Mouse (Mus musculus) T-cell, adult 2 months (primary cell): Measurements from ENCODE around the gene Fmo5.

Source experiments
- DNase-seq: peaks from one replicate; pipeline ENCODE4 v3.0.0; 2022; ENCODE audit warnings: low spot score

Gene Fmo5

GRCm38 (mm10) chr3:97628391-97629001 lies at the start of gene Fmo5:
Gene Fmo5, plus strand, starts transcription at chr3:97628804.
- DNase-seq, result peak; percentile 77

- peak; percentile 41 for DNase-seq
These were observed 43.0 kb upstream of the Fmo5 start for GRCm38 (mm10) chr3:97585383-97586160.

GRCm38 (mm10) chr3:97587656-97588055 lies 40.9 kb upstream of the Fmo5 start:
- no peak for DNase-seq

- DNase-seq, result no peak
These were observed 37.9 kb upstream of the Fmo5 start for GRCm38 (mm10) chr3:97590699-97591098.

- no peak for DNase-seq
These were observed 35.5 kb upstream of the Fmo5 start for GRCm38 (mm10) chr3:97593089-97593488.

- no peak for DNase-seq
These were observed 34.5 kb upstream of the Fmo5 start for GRCm38 (mm10) chr3:97594140-97594539.

GRCm38 (mm10) chr3:97595066-97595465 lies 33.5 kb upstream of the Fmo5 start:
- DNase-seq, result no peak

- no peak for DNase-seq
These were observed 31.8 kb upstream of the Fmo5 start for GRCm38 (mm10) chr3:97596796-97597195.

- DNase-seq, result no peak
These were observed 28.4 kb upstream of the Fmo5 start for GRCm38 (mm10) chr3:97600050-97600832.

- peak; percentile 77 for DNase-seq
These were observed 19.3 kb upstream of the Fmo5 start for GRCm38 (mm10) chr3:97609201-97609844.

GRCm38 (mm10) chr3:97609845-97610410 lies 18.7 kb upstream of the Fmo5 start, which contains the start of gene Chd1l:
Gene Chd1l, minus strand, starts transcription at chr3:97610203.
- peak; percentile 92 for DNase-seq

- DNase-seq, result no peak
These were observed 17.6 kb upstream of the Fmo5 start for GRCm38 (mm10) chr3:97611021-97611420.

GRCm38 (mm10) chr3:97615154-97615553 lies 13.4 kb upstream of the Fmo5 start:
- DNase-seq, result no peak

- no peak for DNase-seq
These were observed 12.7 kb upstream of the Fmo5 start for GRCm38 (mm10) chr3:97615933-97616332.

- DNase-seq, result no peak
These were observed 11.3 kb upstream of the Fmo5 start for GRCm38 (mm10) chr3:97617091-97617825.

GRCm38 (mm10) chr3:97617899-97618298 lies 10.7 kb upstream of the Fmo5 start:
- DNase-seq, result no peak

GRCm38 (mm10) chr3:97620657-97621056 lies 7.9 kb upstream of the Fmo5 start:
- no peak for DNase-seq

GRCm38 (mm10) chr3:97624611-97625010 lies 4.0 kb upstream of the Fmo5 start:
- no peak for DNase-seq

GRCm38 (mm10) chr3:97627893-97628292 lies 711 bp upstream of the Fmo5 start:
- DNase-seq, result no peak

- no peak for DNase-seq
These were observed 1.3 kb downstream of the Fmo5 start for GRCm38 (mm10) chr3:97629941-97630340.

GRCm38 (mm10) chr3:97630746-97631145 lies 2.1 kb downstream of the Fmo5 start:
- no peak for DNase-seq
